Mouse (Mus musculus): Measurements from ENCODE around the gene Lrp3. TPM values are rescaled to one million over a fixed set of nuclear protein-coding genes. Genes with fewer than 3 reads are reported as not detected.
"Not testable (repeated sequence)": the region's sequence is repeated elsewhere in the genome, so short reads cannot be mapped to it uniquely, and the experiment has no call there.

The Lrp3 gene
- total RNA-seq (2018; cell fraction: chromatin; rRNA removed): under 1 TPM in 2 of 26 experiments, not detected in 24; 0.18 to 0.73 TPM
- under 1 TPM in 4 of 26 experiments, not detected in 22; under 0.01 to 0.06 (median 0.04) TPM for total RNA-seq (2018; cell fraction: cytosol; rRNA removed)
- under 1 TPM in 2 of 26 experiments, not detected in 24; 0.15 to 0.33 TPM for total RNA-seq (2018; cell fraction: nucleus; rRNA removed)
- polyA plus RNA-seq (2018): not detected in 3 replicates

GRCm38 (mm10) chr7:35215225-35215624, at the start of gene Lrp3:
Gene Lrp3 (minus strand): TSS chr7:35215498.
- Histone ChIP-seq H3K36me3 (ENCODE audit: inconsistent target) (no peaks in the 10 kb centered on the region), H3K4me3 (ENCODE audit: inconsistent target) (no peak within 1 kb of the TSS), H3K79me2 (ENCODE audit: inconsistent target) (no peaks in the 10 kb centered on the region), H3K27ac (no peak within 1 kb of the TSS)
- 2% methylated on average over 49 of the region's 53 CpGs for WGBS (ENCODE audit: missing documents)

- 23% methylated on average over 5 of the region's 7 CpGs for WGBS (ENCODE audit: missing documents)
- H3K27ac ChIP-seq: no peak overlapping the region
- no peak overlapping the region for H3K4me3 ChIP-seq (ENCODE audit: inconsistent target)
- H3K36me3 ChIP-seq (ENCODE audit: inconsistent target): no peaks in the 10 kb centered on the region
- H3K79me2 ChIP-seq (ENCODE audit: inconsistent target): no peaks in the 10 kb centered on the region
These were observed 49.4 kb upstream of the Lrp3 start for GRCm38 (mm10) chr7:35264746-35265145.

- H3K79me2 ChIP-seq (ENCODE audit: inconsistent target): no peaks in the 10 kb centered on the region
- H3K27ac ChIP-seq: no peak overlapping the region
- WGBS (ENCODE audit: missing documents): 75% methylated on average over 13 of the region's 15 CpGs
- no peaks in the 10 kb centered on the region for H3K36me3 ChIP-seq (ENCODE audit: inconsistent target)
- H3K4me3 ChIP-seq (ENCODE audit: inconsistent target): no peak overlapping the region
These were observed 48.5 kb upstream of the Lrp3 start for GRCm38 (mm10) chr7:35263595-35264489.

GRCm38 (mm10) chr7:35259384-35259783, 44.1 kb upstream of the Lrp3 start:
- Histone ChIP-seq H3K79me2 (ENCODE audit: inconsistent target) (no peaks in the 10 kb centered on the region), H3K4me3 (ENCODE audit: inconsistent target) (no peak overlapping the region), H3K27ac (no peak overlapping the region), H3K36me3 (ENCODE audit: inconsistent target) (no peaks in the 10 kb centered on the region)
- 46% methylated on average over 2 of the region's 8 CpGs for WGBS (ENCODE audit: missing documents)

GRCm38 (mm10) chr7:35258294-35258693, 43.0 kb upstream of the Lrp3 start:
- WGBS (ENCODE audit: missing documents): 69% methylated on average over 7 of the region's 7 CpGs
- H3K79me2 ChIP-seq (ENCODE audit: inconsistent target): no peaks in the 10 kb centered on the region
- no peaks in the 10 kb centered on the region for H3K36me3 ChIP-seq (ENCODE audit: inconsistent target)
- no peak overlapping the region for H3K27ac ChIP-seq
- H3K4me3 ChIP-seq (ENCODE audit: inconsistent target): no peak overlapping the region

- WGBS (ENCODE audit: missing documents): 23% methylated on average over 10 of the region's 13 CpGs
- Histone ChIP-seq H3K4me3 (ENCODE audit: inconsistent target) (no peak overlapping the region), H3K79me2 (ENCODE audit: inconsistent target) (no peaks in the 10 kb centered on the region), H3K27ac (no peak overlapping the region), H3K36me3 (ENCODE audit: inconsistent target) (no peaks in the 10 kb centered on the region)
These were observed 36.8 kb upstream of the Lrp3 start for GRCm38 (mm10) chr7:35252041-35252558.

- 89% methylated on average over 1 of the region's 3 CpGs for WGBS (ENCODE audit: missing documents)
- not testable (repeated sequence) for H3K27ac ChIP-seq; H3K79me2 ChIP-seq (ENCODE audit: inconsistent target); H3K36me3 ChIP-seq (ENCODE audit: inconsistent target); H3K4me3 ChIP-seq (ENCODE audit: inconsistent target)
These were observed 22.6 kb upstream of the Lrp3 start for GRCm38 (mm10) chr7:35237935-35238334.

- Histone ChIP-seq H3K4me3 (ENCODE audit: inconsistent target) (peak overlapping the region; percentile 54; the same call in 1 of the 2 replicates), H3K36me3 (ENCODE audit: inconsistent target) (no peaks in the 10 kb centered on the region), H3K27ac (no peak overlapping the region), H3K79me2 (ENCODE audit: inconsistent target) (no peaks in the 10 kb centered on the region)
- 46% methylated on average over 8 of the region's 9 CpGs for WGBS (ENCODE audit: missing documents)
These were observed 20.0 kb upstream of the Lrp3 start for GRCm38 (mm10) chr7:35235308-35235707.

- H3K4me3 ChIP-seq (ENCODE audit: inconsistent target): peak overlapping the region; percentile 54
- no peaks in the 10 kb centered on the region for H3K36me3 ChIP-seq (ENCODE audit: inconsistent target)
- WGBS (ENCODE audit: missing documents): 2% methylated on average over 45 of the region's 45 CpGs
These were observed 19.3 kb upstream of the Lrp3 start for GRCm38 (mm10) chr7:35234361-35235245.

GRCm38 (mm10) chr7:35233861-35234260, 18.6 kb upstream of the Lrp3 start:
- Histone ChIP-seq H3K79me2 (ENCODE audit: inconsistent target) (no peaks in the 10 kb centered on the region), H3K27ac (peak overlapping the region; percentile 50; the same call in 1 of the 2 replicates), H3K36me3 (ENCODE audit: inconsistent target) (no peaks in the 10 kb centered on the region), H3K4me3 (ENCODE audit: inconsistent target) (peak overlapping the region; percentile 54; the same call in 1 of the 2 replicates)
- WGBS (ENCODE audit: missing documents): 88% methylated on average over 12 of the region's 12 CpGs

More at GRCm38 (mm10) chr7:35234361-35235245, 19.3 kb upstream of the Lrp3 start:
- peak overlapping the region; percentile 50 for H3K27ac ChIP-seq
- H3K79me2 ChIP-seq (ENCODE audit: inconsistent target): no peaks in the 10 kb centered on the region

- Histone ChIP-seq H3K27ac (no peak overlapping the region), H3K79me2 (ENCODE audit: inconsistent target) (no peaks in the 10 kb centered on the region), H3K4me3 (ENCODE audit: inconsistent target) (no peak overlapping the region), H3K36me3 (ENCODE audit: inconsistent target) (no peaks in the 10 kb centered on the region)
- 97% methylated on average over 13 of the region's 13 CpGs for WGBS (ENCODE audit: missing documents)
These were observed 17.6 kb upstream of the Lrp3 start for GRCm38 (mm10) chr7:35232796-35233455.

- WGBS (ENCODE audit: missing documents): 88% methylated on average over 2 of the region's 3 CpGs
- H3K4me3 ChIP-seq (ENCODE audit: inconsistent target): no peak overlapping the region
- no peaks in the 10 kb centered on the region for H3K36me3 ChIP-seq (ENCODE audit: inconsistent target)
- no peaks in the 10 kb centered on the region for H3K79me2 ChIP-seq (ENCODE audit: inconsistent target)
- H3K27ac ChIP-seq: no peak overlapping the region
These were observed 15.0 kb upstream of the Lrp3 start for GRCm38 (mm10) chr7:35230333-35230732.

GRCm38 (mm10) chr7:35220694-35221365, 5.5 kb upstream of the Lrp3 start:
- no peak overlapping the region for H3K27ac ChIP-seq
- WGBS (ENCODE audit: missing documents): 79% methylated on average over 9 of the region's 9 CpGs

More at GRCm38 (mm10) chr7:35220694-35221365, 5.5 kb upstream of the Lrp3 start:
- no peaks in the 10 kb centered on the region for H3K79me2 ChIP-seq (ENCODE audit: inconsistent target)
- no peaks in the 10 kb centered on the region for H3K36me3 ChIP-seq (ENCODE audit: inconsistent target)
- H3K4me3 ChIP-seq (ENCODE audit: inconsistent target): no peak overlapping the region

All from macrophage (primary cell).